Mouse (Mus musculus): ENCODE measurements around the gene Fchsd2. TPM values are rescaled to one million over a fixed set of nuclear protein-coding genes. Genes with fewer than 3 reads are reported as not detected.
A peak's percentile ranks its signal among the peaks of the same experiment; 100 is the strongest.

Gene Fchsd2
- polyA plus RNA-seq (2012; rRNA removed): 20.2 and 21.5 TPM in 2 replicates

DNA sequence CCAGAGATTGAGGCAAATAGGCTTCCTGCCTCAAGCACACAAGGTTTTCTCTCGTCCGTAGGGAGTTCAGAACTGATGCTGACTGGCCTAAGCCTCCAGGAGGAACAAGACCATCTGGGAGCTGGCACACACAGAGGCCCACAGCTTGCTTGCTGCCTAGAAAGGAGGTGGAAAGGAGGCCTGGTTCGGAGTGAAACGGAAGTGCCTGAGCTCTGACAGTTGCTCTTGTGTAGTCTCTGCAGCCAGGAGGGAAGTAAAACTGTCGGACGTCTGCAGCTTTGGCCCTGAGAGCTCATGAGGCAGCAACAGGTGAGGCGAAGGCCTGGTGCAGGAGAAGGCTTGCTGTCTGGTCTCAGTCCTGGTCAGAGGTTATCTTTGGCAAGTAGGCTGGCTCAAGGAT, at the start of gene Fchsd2:
Fchsd2 (plus strand) TSS at position 246 of the 400 bp plus-strand sequence.
- WGBS: under 1% methylated on average over 7 of the region's 7 CpGs
- peak within 1 kb of the TSS; percentile 24; the same call in 1 of the 2 replicates for H3K4me3 ChIP-seq (ENCODE audit: extremely low read depth, insufficient read depth, insufficient read length)
- H3K4me1 ChIP-seq (ENCODE audit: control insufficient read depth, insufficient read depth, insufficient read length): peaks cover 28% of the 10 kb centered on the region; the same call in 1 of the 2 replicates
- no peaks in the 10 kb centered on the region for H3K36me3 ChIP-seq (ENCODE audit: control insufficient read depth, insufficient read depth, low read length)
- H3K27me3 ChIP-seq (ENCODE audit: control insufficient read depth, insufficient read depth, low read length): no peaks in the 10 kb centered on the region
- DNase-seq (ENCODE audit: low read depth in 1 of 2, low spot score in 2 of 2): peak in 1 of 2 experiments; percentile 66
- TF ChIP-seq POLR2A (IDR thresholded peaks at IDR 0.05; ENCODE audit: low read depth, low read length) (no peak), CTCF (IDR thresholded peaks at IDR 0.05; ENCODE audit: extremely low read depth, insufficient read depth, insufficient read length, insufficient replicate concordance) (no peak)
- peak within 1 kb of the TSS; percentile 93 for H3K27ac ChIP-seq (ENCODE audit: insufficient read depth, low read length)

DNA sequence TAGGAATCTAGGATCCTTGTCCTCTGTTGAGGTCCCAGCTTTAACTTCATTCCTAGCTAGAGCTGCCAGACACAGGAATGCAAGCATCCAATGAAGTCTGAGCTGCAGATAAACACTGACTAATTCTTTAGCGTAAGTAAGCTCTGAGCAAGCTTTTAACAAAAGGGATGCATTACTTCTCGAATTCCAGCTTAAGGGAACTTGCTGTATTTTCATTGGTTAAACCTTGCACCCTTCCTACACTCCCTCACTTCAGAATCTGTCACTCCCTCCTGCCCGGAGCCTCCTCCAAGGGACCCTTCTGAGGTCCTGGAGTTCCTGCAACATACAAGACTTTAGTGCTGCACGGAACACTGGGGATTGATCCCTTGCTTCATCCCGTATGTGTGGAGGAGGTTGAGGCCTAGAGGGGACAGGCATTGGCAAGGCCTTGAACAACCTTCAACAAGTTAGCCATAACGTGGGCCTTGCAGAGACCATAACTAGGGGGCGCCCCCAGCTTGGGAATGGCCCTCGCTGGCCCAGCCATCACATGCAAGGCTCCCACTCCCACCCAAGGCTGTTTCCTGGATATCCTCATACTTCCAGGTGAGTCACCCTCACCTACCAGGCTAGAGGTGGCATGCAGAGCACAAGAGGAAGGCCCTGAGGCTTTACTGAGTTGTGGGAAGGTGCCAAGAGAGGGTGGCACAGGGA, 48.7 kb upstream of the Fchsd2 start:
- DNase-seq (ENCODE audit: low read depth in 1 of 2, low spot score in 2 of 2): no peak
- WGBS: 86% methylated on average over 8 of the region's 8 CpGs

DNA sequence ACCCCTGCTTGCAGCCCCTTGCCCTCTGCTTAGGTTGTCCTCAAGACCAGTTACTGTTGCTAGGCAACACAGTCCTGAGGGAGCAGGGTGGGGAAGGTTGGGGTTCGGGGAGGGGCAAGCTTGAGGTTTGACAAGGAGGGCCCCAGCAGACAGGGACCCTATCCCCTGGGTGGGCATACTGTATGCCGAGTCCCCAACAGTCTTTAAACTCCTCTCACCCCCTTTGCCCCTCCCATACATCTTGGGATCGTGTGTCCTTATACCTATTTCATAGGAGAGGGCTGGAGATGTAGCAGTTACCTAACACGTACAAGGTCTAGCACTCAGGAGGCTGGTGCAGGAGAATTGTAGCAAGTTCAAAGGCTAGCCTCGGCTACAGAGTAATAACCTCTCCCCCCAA, 44.4 kb upstream of the Fchsd2 start:
- no peak for DNase-seq (ENCODE audit: low read depth in 1 of 2, low spot score in 2 of 2)
- TF ChIP-seq POLR2A (IDR thresholded peaks at IDR 0.05; ENCODE audit: low read depth, low read length) (no peak), CTCF (IDR thresholded peaks at IDR 0.05; ENCODE audit: extremely low read depth, insufficient read depth, insufficient read length, insufficient replicate concordance) (no peak)
- Histone ChIP-seq H3K27me3 (ENCODE audit: control insufficient read depth, insufficient read depth, low read length) (no peaks in the 10 kb centered on the region), H3K4me1 (ENCODE audit: control insufficient read depth, insufficient read depth, insufficient read length) (peaks cover 6% of the 10 kb centered on the region; the same call in 1 of the 2 replicates), H3K4me3 (ENCODE audit: extremely low read depth, insufficient read depth, insufficient read length) (no peak overlapping the region), H3K27ac (ENCODE audit: insufficient read depth, low read length) (no peak overlapping the region), H3K36me3 (ENCODE audit: control insufficient read depth, insufficient read depth, low read length) (no peaks in the 10 kb centered on the region)
- WGBS: 82% methylated on average over 5 of the region's 5 CpGs

More for the DNA sequence above, 48.7 kb upstream of the Fchsd2 start:
- TF ChIP-seq POLR2A (IDR thresholded peaks at IDR 0.05; ENCODE audit: low read depth, low read length) (no peak), CTCF (IDR thresholded peaks at IDR 0.05; ENCODE audit: extremely low read depth, insufficient read depth, insufficient read length, insufficient replicate concordance) (peak; percentile 14; the same call in 1 of the 2 replicates)
- Histone ChIP-seq H3K27ac (ENCODE audit: insufficient read depth, low read length) (no peak overlapping the region), H3K36me3 (ENCODE audit: control insufficient read depth, insufficient read depth, low read length) (no peaks in the 10 kb centered on the region), H3K4me3 (ENCODE audit: extremely low read depth, insufficient read depth, insufficient read length) (no peak overlapping the region), H3K27me3 (ENCODE audit: control insufficient read depth, insufficient read depth, low read length) (no peaks in the 10 kb centered on the region), H3K4me1 (ENCODE audit: control insufficient read depth, insufficient read depth, insufficient read length) (no peaks in the 10 kb centered on the region)

DNA sequence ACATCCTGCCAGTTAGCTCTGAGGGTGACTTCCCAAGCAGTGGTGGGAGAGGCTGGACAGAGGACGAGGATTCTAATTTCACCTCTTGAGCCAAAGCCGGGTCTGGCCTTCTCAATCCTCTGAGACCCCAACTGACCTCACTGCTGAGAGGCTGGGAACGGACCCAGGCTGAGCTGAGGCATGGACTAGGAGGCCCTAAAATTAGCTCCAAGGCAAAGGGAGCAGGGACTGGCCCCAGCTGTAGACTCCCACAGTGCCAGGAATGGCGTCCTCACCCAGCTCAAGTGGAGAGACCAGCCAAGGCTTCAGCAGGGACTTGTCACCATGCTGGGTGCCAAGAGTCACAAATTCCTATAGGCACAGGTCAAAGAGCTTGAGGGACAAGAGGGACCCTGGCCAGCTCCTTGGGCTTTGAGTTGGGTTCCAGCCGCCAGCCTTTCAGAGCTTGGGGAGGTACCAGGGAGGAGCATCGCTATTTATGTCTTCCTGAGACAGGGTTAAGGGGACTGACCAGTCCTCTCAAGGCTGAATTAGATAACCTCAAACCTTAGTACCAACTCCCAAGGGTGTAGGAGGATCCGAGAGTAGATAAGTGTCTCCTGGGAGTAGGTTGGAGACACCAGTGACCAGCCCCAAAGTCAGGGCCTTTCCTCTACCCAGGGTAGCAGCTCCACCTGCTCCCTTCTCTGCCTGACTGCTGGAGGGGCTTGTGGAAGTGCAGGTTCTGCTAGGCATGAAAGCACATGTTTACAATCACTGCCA, 43.2 kb upstream of the Fchsd2 start:
- WGBS: 78% methylated on average over 7 of the region's 7 CpGs
- TF ChIP-seq CTCF (IDR thresholded peaks at IDR 0.05; ENCODE audit: extremely low read depth, insufficient read depth, insufficient read length, insufficient replicate concordance) (no peak), POLR2A (IDR thresholded peaks at IDR 0.05; ENCODE audit: low read depth, low read length) (no peak)
- Histone ChIP-seq H3K27ac (ENCODE audit: insufficient read depth, low read length) (no peak overlapping the region), H3K4me1 (ENCODE audit: control insufficient read depth, insufficient read depth, insufficient read length) (peaks cover 6% of the 10 kb centered on the region; the same call in 1 of the 2 replicates), H3K27me3 (ENCODE audit: control insufficient read depth, insufficient read depth, low read length) (no peaks in the 10 kb centered on the region), H3K4me3 (ENCODE audit: extremely low read depth, insufficient read depth, insufficient read length) (no peak overlapping the region), H3K36me3 (ENCODE audit: control insufficient read depth, insufficient read depth, low read length) (no peaks in the 10 kb centered on the region)
- no peak for DNase-seq (ENCODE audit: low read depth in 1 of 2, low spot score in 2 of 2)

DNA sequence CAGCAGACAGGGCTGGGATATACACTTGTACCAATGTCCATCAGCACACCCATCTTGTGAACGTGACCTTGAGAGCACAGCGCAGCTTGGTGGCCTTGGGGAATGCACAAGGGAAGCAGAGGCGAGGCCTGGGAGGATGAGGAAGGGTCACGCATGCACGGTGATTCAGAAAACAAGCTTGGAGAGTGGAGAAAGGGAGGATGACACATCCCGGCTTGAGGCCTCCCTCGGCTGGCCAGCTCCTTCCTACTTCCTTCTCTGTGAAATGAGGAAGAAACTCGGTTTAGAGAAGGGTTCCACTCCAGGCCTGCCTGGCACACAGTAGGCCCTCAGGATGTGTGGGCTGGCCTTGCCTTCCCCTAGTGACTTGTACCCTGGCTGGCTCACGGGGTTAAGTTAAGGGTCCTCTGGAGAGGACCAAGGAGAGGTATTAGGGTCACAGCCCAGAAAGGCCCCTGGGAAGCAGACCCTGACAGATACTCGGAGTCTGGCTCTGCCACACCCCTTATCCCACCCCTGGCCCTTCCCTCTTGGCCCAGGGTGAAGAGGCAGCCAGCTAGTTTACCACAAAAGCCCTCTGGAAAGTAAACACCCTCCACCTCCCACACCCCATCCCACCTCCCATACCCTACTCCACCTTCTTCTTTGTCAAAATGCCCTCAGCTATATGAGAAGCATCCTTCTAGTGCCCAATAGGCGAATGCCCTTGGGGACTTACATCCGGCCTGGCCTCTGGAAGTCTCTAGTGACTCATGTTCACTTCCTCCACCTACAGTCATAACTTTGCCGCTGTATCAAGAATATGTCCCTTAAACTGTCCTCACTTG, 41.7 kb upstream of the Fchsd2 start:
- Histone ChIP-seq H3K4me1 (ENCODE audit: control insufficient read depth, insufficient read depth, insufficient read length) (peaks cover 6% of the 10 kb centered on the region; the same call in 1 of the 2 replicates), H3K36me3 (ENCODE audit: control insufficient read depth, insufficient read depth, low read length) (no peaks in the 10 kb centered on the region), H3K27me3 (ENCODE audit: control insufficient read depth, insufficient read depth, low read length) (no peaks in the 10 kb centered on the region), H3K27ac (ENCODE audit: insufficient read depth, low read length) (peak overlapping the region; percentile 30; the same call in 1 of the 2 replicates), H3K4me3 (ENCODE audit: extremely low read depth, insufficient read depth, insufficient read length) (no peak overlapping the region)
- WGBS: 56% methylated on average over 13 of the region's 13 CpGs
- TF ChIP-seq POLR2A (IDR thresholded peaks at IDR 0.05; ENCODE audit: low read depth, low read length) (no peak), CTCF (IDR thresholded peaks at IDR 0.05; ENCODE audit: extremely low read depth, insufficient read depth, insufficient read length, insufficient replicate concordance) (no peak)
- no peak for DNase-seq (ENCODE audit: low read depth in 1 of 2, low spot score in 2 of 2)

DNA sequence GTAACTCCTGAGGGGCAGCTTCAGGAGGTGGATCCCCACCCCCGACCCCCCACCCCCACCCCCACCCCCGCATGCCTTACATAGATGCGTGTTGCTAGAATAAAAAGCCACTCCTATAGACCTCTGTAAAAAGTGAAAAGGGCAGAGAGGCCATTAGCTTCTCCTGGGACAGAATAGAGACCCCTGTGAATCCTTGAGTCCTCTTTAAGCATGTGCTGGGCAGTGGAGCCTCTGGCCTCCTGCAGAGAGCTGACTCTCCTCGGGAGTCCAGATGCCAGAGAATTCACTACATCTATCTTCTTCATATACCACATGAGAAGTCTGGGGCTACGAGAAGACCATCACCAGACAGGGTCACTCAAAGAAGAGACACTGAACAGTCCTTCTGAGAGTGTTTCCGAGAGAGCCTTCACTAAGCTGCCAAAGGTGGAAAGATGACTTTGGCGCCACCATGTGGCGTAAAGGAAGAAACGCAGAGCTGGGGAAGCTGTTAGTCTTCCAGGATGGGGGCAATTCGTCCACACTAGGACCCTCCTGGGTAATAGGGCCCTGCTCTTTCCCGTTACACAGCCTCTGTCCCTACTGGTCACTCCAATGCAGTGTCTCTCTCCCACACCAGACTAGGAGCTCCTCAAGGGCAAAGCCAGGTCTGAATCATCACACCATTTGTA, 41.0 kb upstream of the Fchsd2 start:
- Histone ChIP-seq H3K4me3 (ENCODE audit: extremely low read depth, insufficient read depth, insufficient read length) (no peak overlapping the region), H3K4me1 (ENCODE audit: control insufficient read depth, insufficient read depth, insufficient read length) (peaks cover 6% of the 10 kb centered on the region; the same call in 1 of the 2 replicates), H3K36me3 (ENCODE audit: control insufficient read depth, insufficient read depth, low read length) (no peaks in the 10 kb centered on the region), H3K27me3 (ENCODE audit: control insufficient read depth, insufficient read depth, low read length) (no peaks in the 10 kb centered on the region), H3K27ac (ENCODE audit: insufficient read depth, low read length) (peak overlapping the region; percentile 6; the same call in 1 of the 2 replicates)
- DNase-seq (ENCODE audit: low read depth in 1 of 2, low spot score in 2 of 2): peak; percentile 48 to 62
- TF ChIP-seq POLR2A (IDR thresholded peaks at IDR 0.05; ENCODE audit: low read depth, low read length) (no peak), CTCF (IDR thresholded peaks at IDR 0.05; ENCODE audit: extremely low read depth, insufficient read depth, insufficient read length, insufficient replicate concordance) (peak; percentile 80; the same call in 1 of the 2 replicates)
- WGBS: 15% methylated on average over 11 of the region's 11 CpGs
